Mouse (Mus musculus) heart, embryonic 13.5 days (tissue): Measurements from ENCODE around the gene Ccdc12. TPM values are rescaled to one million over a fixed set of nuclear protein-coding genes. Genes with fewer than 3 reads are reported as not detected.

ENCODE experiments used
- ATAC-seq: fragments of 200-750 bp; cut with Nextera tagmentation; 2 replicates; pipeline ENCODE4 v1.8.0; 2017; ENCODE audit warnings: moderate TSS enrichment; ENCODE audit not compliant: insufficient number of reproducible peaks, low FRiP score, low TSS enrichment; ENCODE audit errors: extremely low read depth
- H3K27ac ChIP-seq: fragments of 300-500 bp; sonication (generic); replicated peaks from 2 replicates; pipeline ENCODE4 v1.5.1; 2015; ENCODE audit warnings: moderate library complexity, mild to moderate bottlenecking, inconsistent platforms
- H3K27me3 ChIP-seq: fragments of 300-500 bp; sonication (generic); replicated peaks from 2 replicates; pipeline ENCODE4 v1.6.1; 2015; ENCODE audit warnings: mild to moderate bottlenecking, inconsistent platforms
- H3K36me3 ChIP-seq: fragments of 300-500 bp; sonication (generic); 2 replicates; pipeline ENCODE4 v1.6.1; 2015; ENCODE audit warnings: mild to moderate bottlenecking, inconsistent platforms
- H3K4me1 ChIP-seq: fragments of 300-500 bp; sonication (generic); 2 replicates; pipeline ENCODE4 v1.6.1; 2015; ENCODE audit warnings: inconsistent platforms
- H3K4me2 ChIP-seq: fragments of 300-500 bp; sonication (generic); 2 replicates; pipeline ENCODE4 v1.6.1; 2015; ENCODE audit warnings: inconsistent platforms, mild to moderate bottlenecking, moderate library complexity
- H3K4me3 ChIP-seq: fragments of 300-500 bp; sonication (generic); 2 replicates; pipeline ENCODE4 v1.5.1; 2015; ENCODE audit warnings: moderate library complexity, mild to moderate bottlenecking, inconsistent platforms
- H3K9ac ChIP-seq: fragments of 300-500 bp; sonication (generic); 2 replicates; pipeline ENCODE4 v1.6.1; 2015; ENCODE audit warnings: inconsistent platforms, mild to moderate bottlenecking, moderate library complexity
- H3K9me3 ChIP-seq: fragments of 300-500 bp; sonication (generic); 2 replicates; pipeline ENCODE4 v1.6.1; 2016; ENCODE audit warnings: inconsistent platforms
- WGBS: fragments of 180-500 bp; shearing (Covaris S2); methylation state at CpG from one replicate; pipeline ENCODE4 v1.1.7; 2015; ENCODE audit warnings: mixed read lengths; 5-methylcytosine and 5-hydroxymethylcytosine counted together
- polyA plus RNA-seq: library from polyadenylated mRNA; unstranded; fragments of >200 nt; fragmentation: Nextera tagmentation; extraction: Ambion mirVana; gene quantifications from 2 replicates; pipeline ENCODE4 v1.2.1, GENCODE M21; 2015

Ccdc12 gene
- polyA plus RNA-seq, 1 experiment from 2014 or later = 119 TPM

DNA sequence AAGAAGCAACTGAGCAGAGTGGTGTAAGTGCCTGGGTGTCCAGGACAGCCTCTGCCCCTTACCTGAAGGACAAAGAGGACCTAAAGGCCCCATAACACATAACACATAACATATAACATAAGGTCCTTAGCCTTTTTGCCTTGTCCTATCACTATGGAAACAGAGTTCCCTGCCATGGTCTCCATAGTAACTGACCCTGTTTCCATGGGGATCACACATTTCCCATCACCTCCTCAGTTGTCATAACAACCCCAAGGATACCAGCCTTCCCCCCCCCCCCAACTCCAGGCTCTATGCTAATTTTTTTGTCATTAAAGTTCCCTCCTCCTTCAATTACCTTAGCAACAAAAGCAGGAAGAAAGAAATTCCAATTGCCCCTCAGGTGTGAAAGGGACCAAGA, 6.5 kb upstream of the Ccdc12 start:
- Histone ChIP-seq H3K9me3 (no peaks in the 10 kb centered on the region), H3K4me2 (no peak overlapping the region), H3K27ac (no peak overlapping the region), H3K9ac (no peak overlapping the region), H3K4me1 (peaks cover 27% of the 10 kb centered on the region), H3K36me3 (no peaks in the 10 kb centered on the region), H3K27me3 (peaks cover 26% of the 10 kb centered on the region), H3K4me3 (no peak overlapping the region)
- ATAC-seq = no peak

- ATAC-seq = no peak
- 25% methylated on average over 13 of the region's 13 CpGs for WGBS
- Histone ChIP-seq H3K9me3 (no peaks in the 10 kb centered on the region), H3K4me2 (peak overlapping the region; percentile 91), H3K27me3 (peaks cover 26% of the 10 kb centered on the region), H3K9ac (peak overlapping the region; percentile 83), H3K4me3 (peak overlapping the region; percentile 70), H3K4me1 (peaks cover 38% of the 10 kb centered on the region), H3K27ac (no peak overlapping the region; the same call in none of the 2 replicates), H3K36me3 (no peaks in the 10 kb centered on the region)
Measured at GRCm38 (mm10) chr9:110651931-110652722, 4.2 kb upstream of the Ccdc12 start.

- no peaks in the 10 kb centered on the region for H3K36me3 ChIP-seq
- no peak overlapping the region for H3K27ac ChIP-seq
- H3K9ac ChIP-seq = peak overlapping the region; percentile 83
- H3K4me1 ChIP-seq = peaks cover 48% of the 10 kb centered on the region
- ATAC-seq = no peak
- H3K9me3 ChIP-seq = no peaks in the 10 kb centered on the region
- peak overlapping the region; percentile 91 for H3K4me2 ChIP-seq
- 21% methylated on average over 14 of the region's 14 CpGs for WGBS
- H3K4me3 ChIP-seq = peak overlapping the region; percentile 70
- peaks cover 26% of the 10 kb centered on the region for H3K27me3 ChIP-seq
Measured at GRCm38 (mm10) chr9:110652963-110653654, 3.2 kb upstream of the Ccdc12 start.

DNA sequence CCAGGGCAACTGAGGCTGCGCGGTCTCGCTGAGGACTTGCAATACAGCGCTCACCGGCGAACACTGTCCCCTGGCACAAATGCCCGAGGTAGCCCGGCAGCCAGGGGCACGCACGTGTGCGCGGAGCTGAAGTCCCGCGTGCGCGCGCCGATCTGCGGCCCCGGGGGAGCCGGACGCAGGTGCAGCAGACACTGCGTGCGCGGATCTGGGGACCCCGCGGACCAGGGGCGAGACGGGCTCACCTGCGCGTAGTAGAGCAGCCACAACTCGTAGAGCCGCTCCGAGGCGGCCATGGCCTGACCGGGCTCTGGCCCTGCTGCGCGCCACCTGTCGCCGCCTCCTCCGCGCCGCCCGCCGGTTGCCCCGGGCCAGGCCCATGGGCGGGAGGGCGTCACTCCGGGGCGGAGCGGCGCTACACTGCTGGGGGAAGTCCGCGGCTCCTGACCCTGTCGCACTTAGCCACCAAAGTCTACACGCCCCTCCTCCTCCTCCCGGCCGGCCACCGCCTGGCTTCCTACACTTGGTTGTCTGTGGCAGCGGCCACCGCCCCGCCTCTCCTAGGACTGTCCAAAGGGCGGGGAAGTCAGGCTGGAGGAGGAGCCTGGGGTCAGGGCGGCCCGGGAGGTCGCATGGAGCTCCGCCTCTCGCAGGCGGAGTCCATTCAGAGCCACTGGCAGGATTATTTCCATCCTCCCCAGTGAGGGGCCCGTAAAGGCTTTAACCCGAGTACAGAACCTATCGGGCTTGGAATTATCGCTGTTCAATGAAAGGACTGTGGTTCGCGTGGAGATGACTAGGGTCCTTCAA, 2.4 kb upstream of the Ccdc12 start, which contains the start of gene Nbeal2:
TSS of gene Nbeal2 (minus strand) at position 507 of the 807 bp plus-strand sequence.
- H3K4me2 ChIP-seq = peak within 1 kb of the TSS; percentile 91
- WGBS = under 1% methylated on average over 67 of the region's 75 CpGs
- no peaks in the 10 kb centered on the region for H3K36me3 ChIP-seq
- H3K27me3 ChIP-seq = peaks cover 26% of the 10 kb centered on the region
- H3K4me1 ChIP-seq = peaks cover 50% of the 10 kb centered on the region
- peak within 1 kb of the TSS; percentile 70 for H3K4me3 ChIP-seq
- peak; percentile 87 for ATAC-seq
- peak within 1 kb of the TSS; percentile 68 for H3K27ac ChIP-seq
- H3K9ac ChIP-seq = peak within 1 kb of the TSS; percentile 83
- no peaks in the 10 kb centered on the region for H3K9me3 ChIP-seq

DNA sequence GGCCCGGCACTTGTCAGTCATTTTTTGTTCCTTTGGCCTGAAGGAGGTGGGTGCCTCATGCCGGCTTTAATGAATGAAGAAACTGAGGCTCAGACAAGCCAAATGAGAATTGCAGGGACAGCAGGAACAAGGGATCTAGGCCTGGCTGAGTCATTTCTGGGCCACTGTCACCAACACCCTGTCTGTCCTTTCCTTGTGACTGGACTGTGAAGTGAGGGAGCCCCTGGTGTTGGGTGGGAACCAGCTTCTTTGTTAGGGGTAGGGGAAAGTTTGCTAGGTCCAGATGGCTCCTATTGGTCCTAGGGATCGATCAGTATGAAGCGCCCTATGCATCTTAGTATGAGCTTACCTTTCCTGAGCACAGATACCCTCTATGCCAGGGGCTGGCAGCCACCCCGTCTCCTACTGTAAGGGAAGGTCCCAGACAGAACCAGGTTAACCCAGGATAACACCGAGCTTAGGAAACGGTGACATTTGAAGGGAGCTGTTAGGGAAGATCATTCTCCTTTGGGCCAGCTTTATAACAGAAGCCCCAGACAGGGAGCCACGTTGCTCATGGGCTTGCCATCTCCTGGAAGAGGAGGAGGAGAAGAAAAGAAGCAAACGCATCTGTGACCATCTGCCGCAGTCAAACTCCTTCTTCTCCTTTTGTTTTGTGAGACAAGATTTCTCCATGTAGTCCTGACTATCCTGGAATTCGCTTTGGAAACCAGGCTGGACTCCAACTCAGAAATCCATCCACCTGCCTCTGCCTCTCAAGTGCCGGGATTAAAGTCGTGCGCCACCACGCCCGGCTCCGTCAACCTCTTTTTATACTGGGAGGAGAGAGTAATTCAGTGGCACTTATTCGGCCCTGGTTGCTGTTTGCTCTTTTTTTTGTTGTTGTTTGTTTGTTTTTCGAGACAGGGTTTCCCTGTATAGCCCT, 1.3 kb upstream of the Ccdc12 start:
- Histone ChIP-seq H3K9ac (peak overlapping the region; percentile 83), H3K27me3 (peaks cover 26% of the 10 kb centered on the region), H3K4me2 (peak overlapping the region; percentile 91), H3K4me3 (peak overlapping the region; percentile 70), H3K27ac (peak overlapping the region; percentile 93), H3K4me1 (peaks cover 53% of the 10 kb centered on the region), H3K36me3 (peaks cover 8% of the 10 kb centered on the region), H3K9me3 (no peaks in the 10 kb centered on the region)
- 78% methylated on average over 19 of the region's 19 CpGs for WGBS
- no peak for ATAC-seq

- H3K36me3 ChIP-seq = peaks cover 8% of the 10 kb centered on the region
- H3K27me3 ChIP-seq = peaks cover 22% of the 10 kb centered on the region
- H3K27ac ChIP-seq = peak overlapping the region; percentile 93
- 79% methylated on average over 10 of the region's 10 CpGs for WGBS
- H3K4me2 ChIP-seq = peak overlapping the region; percentile 86
- peak overlapping the region; percentile 81 for H3K4me3 ChIP-seq
- peaks cover 53% of the 10 kb centered on the region for H3K4me1 ChIP-seq
- no peak for ATAC-seq
- H3K9ac ChIP-seq = peak overlapping the region; percentile 78
- H3K9me3 ChIP-seq = no peaks in the 10 kb centered on the region
Measured at GRCm38 (mm10) chr9:110655651-110656007, 674 bp upstream of the Ccdc12 start.

DNA sequence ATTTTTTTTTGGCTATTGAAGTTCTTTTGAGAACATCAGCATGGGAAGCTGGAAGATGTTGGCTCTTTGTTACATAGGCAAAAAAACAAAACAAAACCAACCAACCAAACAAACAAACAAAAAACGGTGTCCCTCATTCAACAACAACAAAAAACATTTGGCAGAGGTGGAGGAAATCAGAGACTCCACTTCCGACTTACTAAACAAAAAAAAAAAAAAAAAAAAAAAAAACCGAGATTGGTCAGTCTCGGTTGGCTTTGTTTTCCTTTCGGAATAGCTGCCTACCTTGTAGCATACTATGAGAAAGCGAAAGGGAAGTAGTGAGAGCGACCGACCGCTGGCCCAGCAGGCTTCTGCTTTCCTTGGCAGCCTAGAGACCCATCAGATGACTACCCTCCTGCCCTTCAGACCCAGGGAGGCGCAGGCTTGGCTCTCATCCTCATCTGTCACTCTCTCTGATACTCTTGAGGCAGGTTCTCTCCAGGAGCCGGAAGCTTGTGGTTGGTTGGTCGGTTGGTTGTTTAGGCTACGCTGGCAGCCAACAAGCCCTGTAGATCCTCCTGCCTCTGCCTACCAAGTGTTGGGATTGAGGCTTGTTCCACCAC, 1.3 kb downstream of the Ccdc12 start:
- H3K9ac ChIP-seq = peak overlapping the region; percentile 93
- 64% methylated on average over 13 of the region's 13 CpGs for WGBS
- H3K27ac ChIP-seq = peak overlapping the region; percentile 93

DNA sequence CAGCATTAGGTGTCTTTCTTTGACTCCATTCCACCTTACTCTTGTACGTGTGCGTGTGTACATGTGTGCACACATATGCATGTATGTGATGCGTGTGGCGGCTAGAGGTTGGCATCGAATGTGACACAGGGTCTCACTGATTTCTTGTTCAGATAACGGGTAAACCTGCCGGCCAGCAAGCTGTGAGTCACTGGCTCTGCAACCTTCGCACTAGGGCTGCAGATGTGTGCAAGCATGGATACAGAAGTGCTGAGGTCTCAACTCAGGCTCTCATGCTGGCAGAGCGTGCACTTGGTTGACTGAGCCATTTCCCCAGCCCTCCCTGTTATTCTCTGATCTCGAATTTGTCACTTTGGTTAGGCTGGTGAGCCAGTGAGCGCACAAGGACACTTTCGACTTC, 3.2 kb downstream of the Ccdc12 start:
- no peaks in the 10 kb centered on the region for H3K27me3 ChIP-seq
- H3K4me1 ChIP-seq = peaks cover 44% of the 10 kb centered on the region
- H3K9ac ChIP-seq = no peak overlapping the region
- 87% methylated on average over 12 of the region's 12 CpGs for WGBS
- H3K4me3 ChIP-seq = no peak overlapping the region
- H3K36me3 ChIP-seq = peaks cover 8% of the 10 kb centered on the region
- H3K4me2 ChIP-seq = no peak overlapping the region
- no peaks in the 10 kb centered on the region for H3K9me3 ChIP-seq
- no peak for ATAC-seq
- H3K27ac ChIP-seq = no peak overlapping the region

More for the DNA sequence above, 1.3 kb downstream of the Ccdc12 start:
- H3K4me2 ChIP-seq = peak overlapping the region; percentile 86
- ATAC-seq = no peak
- no peaks in the 10 kb centered on the region for H3K9me3 ChIP-seq
- peak overlapping the region; percentile 81 for H3K4me3 ChIP-seq
- H3K27me3 ChIP-seq = peaks cover 5% of the 10 kb centered on the region; the same call in 1 of the 2 replicates
- peaks cover 8% of the 10 kb centered on the region for H3K36me3 ChIP-seq
- peaks cover 51% of the 10 kb centered on the region for H3K4me1 ChIP-seq

DNA sequence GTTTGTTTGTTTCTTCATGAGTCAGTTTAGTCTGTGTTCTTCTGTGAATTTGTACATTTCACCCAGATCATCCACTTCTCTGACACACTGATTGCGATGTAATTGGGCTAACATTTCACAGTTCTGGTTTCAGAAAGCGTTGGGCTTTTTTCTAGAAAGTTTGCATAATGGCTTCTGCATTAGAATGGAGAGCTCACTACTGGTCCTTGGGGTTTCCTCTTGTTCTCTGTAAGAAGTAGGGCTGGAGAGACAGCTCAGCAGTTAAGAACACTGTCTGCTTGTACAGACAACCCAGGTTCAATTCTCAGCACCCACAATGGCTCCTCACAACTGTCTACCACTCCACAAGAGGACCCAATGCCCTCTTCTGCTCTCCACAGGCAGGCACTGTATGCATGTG, 3.9 kb downstream of the Ccdc12 start:
- H3K27ac ChIP-seq = no peak overlapping the region
- WGBS = 84% methylated on average over 2 of the region's 2 CpGs
- peaks cover 8% of the 10 kb centered on the region for H3K36me3 ChIP-seq
- H3K4me3 ChIP-seq = no peak overlapping the region
- ATAC-seq = no peak
- no peak overlapping the region for H3K9ac ChIP-seq
- H3K27me3 ChIP-seq = no peaks in the 10 kb centered on the region
- peaks cover 45% of the 10 kb centered on the region for H3K4me1 ChIP-seq
- no peak overlapping the region for H3K4me2 ChIP-seq
- no peaks in the 10 kb centered on the region for H3K9me3 ChIP-seq
